Mouse (Mus musculus) heart, postnatal 36 days (tissue): ENCODE data around the gene Tmem259. TPM values are rescaled to one million over a fixed set of nuclear protein-coding genes. Genes with fewer than 3 reads are reported as not detected.

ENCODE experiments used
- DNase-seq, 2 experiments: peaks; one replicate each; pipeline ENCODE4 v3.0.0; 2021 to 2022
- intact Hi-C: fragments of 180-260 bp; cut with DNase I; formaldehyde crosslinking; loops from one replicate; pipeline ENCODE4 v1.15.1; 2025
- total RNA-seq, 2 experiments: library from RNA; stranded (reverse); gene quantifications; 2 replicates each; pipeline ENCODE4 v1.2.3; 2021

Gene Tmem259
- total RNA-seq, 2 experiments from 2014 or later, result 107 to 120 TPM

GRCm38 (mm10) chr10:79989870-79990269 lies 5.7 kb upstream of the Tmem259 start:
- intact Hi-C loops, result loop anchor here (2.0 to 10.0 kb wide), 2 partner anchors 45 to 705 kb away; no protein-coding TSS in a partner anchor

GRCm38 (mm10) chr10:79989272-79989786 lies 5.2 kb upstream of the Tmem259 start:
- intact Hi-C loops, result no loop called here
- no peak for DNase-seq

More at GRCm38 (mm10) chr10:79989870-79990269, 5.7 kb upstream of the Tmem259 start:
- no peak for DNase-seq

DNA sequence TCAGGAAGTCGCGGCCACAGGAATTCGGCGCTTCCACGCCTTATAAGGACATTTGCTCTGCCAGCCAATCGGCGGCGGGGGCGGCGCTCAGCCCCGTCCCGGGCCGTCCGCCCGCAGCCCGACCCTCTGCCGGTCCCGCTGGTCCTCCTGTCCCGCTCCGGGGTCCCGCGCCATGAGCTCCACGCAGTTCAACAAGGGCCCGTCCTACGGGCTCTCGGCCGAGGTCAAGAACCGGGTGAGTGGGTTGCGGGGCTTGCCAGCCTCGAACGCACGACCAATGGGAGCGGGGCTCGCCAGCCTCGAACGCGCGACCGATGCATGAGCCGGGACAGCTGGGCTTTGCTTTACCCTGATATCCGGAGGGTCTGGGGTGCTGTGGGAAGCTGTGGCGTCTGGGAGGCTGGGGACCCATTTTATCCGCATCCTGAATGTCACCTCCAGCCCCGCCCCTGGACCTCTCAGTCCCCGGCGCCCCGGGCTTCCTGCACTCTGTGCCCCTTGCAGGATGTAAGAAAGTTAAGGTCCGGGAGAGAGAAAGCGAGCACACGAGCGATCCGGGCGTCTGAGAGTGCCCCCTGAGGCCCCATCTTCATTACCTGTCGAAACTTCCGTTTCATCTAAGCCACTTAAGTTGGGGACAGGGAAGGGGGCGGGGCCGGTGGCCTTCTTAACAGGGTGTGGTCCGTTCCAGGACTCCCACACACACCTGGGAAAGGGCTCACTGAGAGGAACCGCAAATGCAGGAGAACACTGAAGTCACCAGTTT lies 4.6 kb upstream of the Tmem259 start, which contains the start of gene Cnn2:
Gene Cnn2 (plus strand): TSS at position 79 of the 766 bp plus-strand sequence.
- intact Hi-C loops, result no loop called here
- DNase-seq, result peak; percentile 73 to 81

GRCm38 (mm10) chr10:79987771-79988505 lies 3.8 kb upstream of the Tmem259 start:
- intact Hi-C loops, result loop anchor here (1.0 kb wide), 1 partner anchor 128 kb away; no protein-coding TSS in a partner anchor
- DNase-seq, result peak in 1 of 2 experiments; percentile 37

GRCm38 (mm10) chr10:79986963-79987362 lies 2.8 kb upstream of the Tmem259 start:
- intact Hi-C loops, result loop anchor here (1.0 kb wide), 1 partner anchor 129 kb away; no protein-coding TSS in a partner anchor
- peak; percentile 88 to 93 for DNase-seq

DNA sequence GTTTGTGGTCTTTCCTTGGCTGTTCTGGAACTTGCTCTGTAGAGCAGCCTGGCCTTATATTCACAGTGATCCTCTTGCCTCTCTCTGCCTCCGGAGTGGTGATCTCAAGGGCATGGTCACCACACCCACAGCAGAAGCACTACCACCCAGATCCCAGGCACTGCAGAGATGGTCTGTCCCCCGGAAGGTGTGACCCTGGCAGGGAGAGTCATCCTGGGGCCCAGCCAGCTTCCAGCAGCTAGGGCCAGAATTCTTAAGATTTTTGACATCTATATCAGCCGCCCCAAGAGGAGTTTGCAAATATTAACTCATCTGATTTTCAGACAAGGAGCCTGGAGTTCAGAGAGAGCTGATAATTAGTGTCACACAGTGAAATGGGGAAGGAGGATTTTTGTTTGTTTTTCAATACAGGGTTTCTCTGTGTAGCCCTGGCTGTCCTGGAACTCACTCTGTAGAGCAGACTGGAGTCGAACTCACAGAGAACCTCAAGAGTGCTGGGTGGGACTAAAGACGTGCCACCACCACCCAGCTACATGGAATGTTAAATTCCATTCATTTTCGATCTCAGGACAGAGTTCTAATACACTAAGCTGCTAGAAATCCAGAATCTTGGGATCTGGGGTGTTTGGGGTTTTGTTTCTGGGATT lies 2.2 kb upstream of the Tmem259 start:
- DNase-seq, result peak; percentile 49 to 59
- intact Hi-C loops, result no loop called here

GRCm38 (mm10) chr10:79985334-79986231 lies 1.5 kb upstream of the Tmem259 start:
- DNase-seq, result peak; percentile 70 to 73
- intact Hi-C loops, result loop anchor here (2.0 kb wide), 1 partner anchor 155 kb away; the partner anchor contains the start of gene Cbarp

- intact Hi-C loops, result loop anchor here (2.0 kb wide), 1 partner anchor 156 kb away; the partner anchor contains the start of gene Cbarp
- DNase-seq, result peak; percentile 90 to 94
Observed at GRCm38 (mm10) chr10:79984871-79985270, 741 bp upstream of the Tmem259 start.

GRCm38 (mm10) chr10:79983670-79984069 lies 460 bp downstream of the Tmem259 start:
- DNase-seq, result peak; percentile 58 to 67
- intact Hi-C loops, result loop anchor here (2.0 kb wide), 1 partner anchor 157 kb away; the partner anchor contains the start of gene Cbarp

DNA sequence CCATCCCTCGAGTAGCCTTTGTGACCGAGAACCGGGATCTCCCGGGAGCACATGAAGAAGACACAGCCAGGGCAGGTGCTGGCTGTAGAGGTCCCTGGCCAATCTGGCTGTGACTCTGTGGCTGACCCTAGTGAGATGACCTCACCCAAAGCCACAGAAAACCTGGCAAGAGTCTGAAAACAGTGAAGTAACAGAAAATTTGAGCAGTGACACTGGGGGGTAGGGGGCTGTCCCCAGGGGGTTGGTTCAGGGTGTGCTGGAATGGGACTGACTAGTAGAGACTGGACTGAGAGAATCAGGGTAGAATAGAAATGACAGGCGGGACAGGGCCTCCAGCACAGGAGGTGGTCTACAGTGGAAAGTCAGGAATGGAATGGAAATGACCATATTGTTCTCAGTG lies 925 bp downstream of the Tmem259 start:
- DNase-seq, result no peak
- intact Hi-C loops, result no loop called here

DNA sequence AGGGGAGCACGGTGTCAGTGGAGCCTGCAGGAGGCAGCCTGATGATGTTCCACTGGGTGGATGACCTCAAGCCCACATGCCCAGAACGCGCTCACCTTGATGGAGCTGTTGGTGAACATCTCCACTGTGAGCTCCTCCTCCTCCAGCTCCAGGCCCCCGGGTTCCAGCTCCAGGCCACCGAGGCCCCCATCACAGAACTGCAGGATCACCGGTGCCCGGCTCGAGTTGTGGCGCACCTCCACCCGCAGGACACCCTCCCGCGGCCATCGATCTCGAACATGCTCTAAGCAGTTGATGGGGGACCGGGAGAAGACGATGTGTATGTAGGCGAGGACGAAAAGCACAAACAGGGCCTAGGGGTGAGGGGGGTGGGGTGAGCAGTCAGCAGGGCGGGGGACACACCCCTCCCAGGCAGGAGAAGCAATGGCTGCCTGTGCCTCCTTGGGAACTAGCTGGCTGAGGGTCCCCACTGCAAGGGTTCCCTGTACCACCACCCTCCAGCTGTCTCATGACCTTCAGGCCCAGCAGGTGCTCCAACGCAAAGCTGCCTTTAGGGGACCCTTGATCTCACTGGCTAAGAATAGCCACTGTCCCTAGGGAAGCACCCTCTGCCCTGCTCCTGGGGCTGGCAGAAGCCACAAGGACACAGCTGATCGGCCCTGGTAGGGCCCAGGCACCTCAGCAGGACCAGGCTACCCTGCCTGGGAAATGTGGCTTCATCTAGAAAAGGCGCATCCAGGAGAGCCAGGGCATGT lies 4.6 kb downstream of the Tmem259 start:
- intact Hi-C loops, result no loop called here
- no peak for DNase-seq

GRCm38 (mm10) chr10:79978061-79978460 lies 6.1 kb downstream of the Tmem259 start:
- intact Hi-C loops, result loop anchor here (1.0 kb wide), 1 partner anchor 10 kb away; no protein-coding TSS in a partner anchor
- no peak for DNase-seq

GRCm38 (mm10) chr10:79977324-79977723 lies 6.8 kb downstream of the Tmem259 start:
- intact Hi-C loops, result no loop called here
- DNase-seq, result no peak

DNA sequence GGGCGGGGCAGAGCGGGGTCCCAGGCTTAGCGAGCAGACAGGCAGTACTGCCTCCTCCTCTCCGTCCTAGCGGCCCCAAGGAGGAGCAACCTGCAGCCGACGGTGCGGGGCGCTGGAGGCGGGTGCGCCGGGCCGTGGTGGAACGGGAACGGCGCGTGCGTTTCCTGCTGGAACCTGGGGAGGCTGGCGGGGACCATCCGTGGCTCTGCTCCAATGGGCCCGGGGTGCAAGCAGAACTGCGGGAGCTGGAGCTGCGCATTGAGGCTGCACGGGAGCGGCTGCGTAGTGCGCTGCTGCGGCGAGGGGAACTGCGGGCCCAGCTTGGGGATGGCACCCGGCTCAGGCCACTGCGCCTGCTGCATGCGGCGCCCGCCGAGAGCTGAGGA lies 7.4 kb downstream of the Tmem259 start:
- intact Hi-C loops, result no loop called here

GRCm38 (mm10) chr10:79976071-79976721 lies 7.9 kb downstream of the Tmem259 start:
- intact Hi-C loops, result no loop called here

More for the DNA sequence above, 7.4 kb downstream of the Tmem259 start:
- no peak for DNase-seq

DNA sequence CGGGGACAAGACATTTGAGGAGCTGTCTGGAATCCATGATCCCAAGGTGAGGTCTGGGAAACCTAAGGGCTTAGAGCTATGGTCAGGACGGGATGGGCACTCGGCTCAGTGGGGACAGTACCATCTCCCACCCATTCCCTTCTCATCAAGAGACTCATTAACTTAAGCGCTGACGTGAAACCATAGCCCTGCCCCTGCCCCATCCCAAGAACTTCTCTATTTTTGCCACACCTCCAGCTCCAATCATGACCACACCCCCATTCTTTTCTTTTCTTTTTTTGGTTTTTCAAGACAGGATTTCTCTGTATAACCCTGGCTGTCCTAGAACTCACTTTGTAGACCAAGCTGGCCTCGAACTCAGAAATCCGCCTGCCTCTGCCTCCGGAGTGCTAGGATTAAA lies 9.5 kb downstream of the Tmem259 start:
- DNase-seq, result no peak
- intact Hi-C loops, result no loop called here

More at GRCm38 (mm10) chr10:79976071-79976721, 7.9 kb downstream of the Tmem259 start:
- DNase-seq, result no peak

DNA sequence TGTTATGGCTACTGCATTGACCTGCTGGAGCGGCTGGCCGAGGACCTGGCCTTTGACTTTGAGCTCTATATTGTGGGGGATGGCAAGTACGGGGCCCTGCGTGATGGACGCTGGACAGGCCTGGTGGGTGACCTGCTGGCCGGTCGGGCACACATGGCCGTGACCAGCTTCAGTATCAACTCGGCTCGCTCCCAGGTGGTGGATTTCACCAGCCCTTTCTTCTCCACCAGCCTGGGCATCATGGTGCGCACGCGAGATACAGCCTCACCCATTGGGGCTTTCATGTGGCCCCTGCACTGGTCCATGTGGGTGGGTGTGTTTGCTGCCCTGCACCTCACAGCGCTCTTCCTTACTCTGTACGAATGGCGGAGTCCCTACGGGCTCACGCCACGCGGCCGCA lies 10.0 kb downstream of the Tmem259 start:
- DNase-seq, result no peak
- intact Hi-C loops, result no loop called here

- peak in 1 of 2 experiments; percentile 51 for DNase-seq
- intact Hi-C loops, result no loop called here
Observed at GRCm38 (mm10) chr10:79972831-79973230, 11.3 kb downstream of the Tmem259 start.
